Mouse (Mus musculus) myocyte (in vitro differentiated cells): ENCODE results near the gene Gm20388.

ENCODE experiments used
- E2F4 ChIP-seq: IDR thresholded peaks from one replicate; pipeline ENCODE4 v1.6.1; 2011; ENCODE audit warnings: mild to moderate bottlenecking, control low read depth, moderate library complexity; ENCODE audit not compliant: insufficient read depth
- POLR2A ChIP-seq: IDR thresholded peaks from one replicate; pipeline ENCODE4 v1.6.1; 2011; ENCODE audit warnings: low read depth, mild to moderate bottlenecking, control low read depth, moderate library complexity; ENCODE audit not compliant: insufficient read length
- TCF12 ChIP-seq: IDR thresholded peaks from one replicate; pipeline ENCODE4 v1.6.1; 2011; ENCODE audit warnings: mild to moderate bottlenecking, control low read depth; ENCODE audit not compliant: poor library complexity, insufficient read depth, severe bottlenecking

DNA sequence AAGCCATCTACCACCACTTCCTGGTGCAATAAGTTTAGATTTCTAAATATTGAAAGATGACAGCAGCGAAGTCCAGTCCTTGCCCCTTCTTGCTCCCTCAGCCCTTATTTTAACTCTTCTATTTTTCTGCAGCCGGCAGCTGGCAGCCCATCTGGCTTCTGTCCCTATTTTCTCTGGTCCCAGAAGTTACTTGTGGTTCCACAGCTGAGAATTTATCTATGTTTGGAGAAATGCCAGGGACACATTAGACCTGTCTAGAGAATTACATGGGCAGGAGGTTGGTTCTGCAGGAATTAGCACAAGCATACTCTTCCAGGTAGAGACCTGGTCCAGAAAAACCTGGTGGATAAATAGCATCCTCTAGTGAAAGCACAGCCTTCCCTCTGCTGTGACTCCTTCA, 3967.2 kb downstream of the Gm20388 start:
- TF ChIP-seq POLR2A (no peak), TCF12 (peak; percentile 79), E2F4 (no peak)
